Mouse (Mus musculus): ENCODE measurements around the gene Nrbf2. TPM values are rescaled to one million over a fixed set of nuclear protein-coding genes. Genes with fewer than 3 reads are reported as not detected.

Gene Nrbf2
- polyA plus RNA-seq, 1 experiment from 2014 or later = 39.8 TPM

DNA sequence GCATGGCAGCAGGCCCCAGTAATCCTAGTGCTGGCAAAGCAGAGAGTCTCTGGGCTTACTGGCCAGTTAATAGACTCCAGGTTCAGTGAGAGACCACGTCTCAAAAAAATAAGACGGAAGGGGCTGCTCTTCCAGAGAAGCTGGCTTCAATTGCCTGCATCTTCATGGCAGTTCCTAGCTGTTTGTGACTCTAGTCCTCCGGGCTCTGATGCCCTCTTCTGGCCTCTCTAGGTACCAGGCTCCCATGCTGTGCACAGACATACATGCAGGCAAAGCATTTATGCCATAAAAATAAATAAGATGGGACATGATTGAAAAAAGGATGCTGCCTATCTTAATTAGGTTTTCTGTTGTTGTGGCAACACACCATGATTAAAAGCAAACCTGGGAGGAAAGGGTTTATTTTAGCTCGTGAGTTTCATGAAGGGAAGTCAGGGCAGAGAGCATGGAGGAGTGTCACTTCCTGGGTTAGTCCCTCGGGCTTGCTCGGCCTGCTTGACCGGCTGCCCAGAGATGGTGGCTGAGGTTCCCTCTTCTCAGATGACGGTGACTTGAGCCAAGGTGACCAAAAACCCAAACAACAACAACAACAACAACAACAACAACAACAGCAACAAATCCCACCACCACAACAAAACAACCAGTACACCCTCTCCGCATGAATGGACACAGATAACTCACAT lies 26.3 kb upstream of the Nrbf2 start:
- Histone ChIP-seq H3K27me3 (no peaks in the 10 kb centered on the region), H3K36me3 (no peaks in the 10 kb centered on the region), H3K9me3 (replicated peaks) (no peaks in the 10 kb centered on the region), H3K4me1 (no peaks in the 10 kb centered on the region), H3K27ac (replicated peaks) (no peak overlapping the region), H3K9ac (no peak overlapping the region), H3K4me2 (replicated peaks) (no peak overlapping the region), H3K4me3 (replicated peaks) (no peak overlapping the region)
- 18% methylated on average over 9 of the region's 9 CpGs for WGBS
- no peak for ATAC-seq (ENCODE audit: insufficient number of reproducible peaks, low FRiP score, low TSS enrichment, low read depth)

DNA sequence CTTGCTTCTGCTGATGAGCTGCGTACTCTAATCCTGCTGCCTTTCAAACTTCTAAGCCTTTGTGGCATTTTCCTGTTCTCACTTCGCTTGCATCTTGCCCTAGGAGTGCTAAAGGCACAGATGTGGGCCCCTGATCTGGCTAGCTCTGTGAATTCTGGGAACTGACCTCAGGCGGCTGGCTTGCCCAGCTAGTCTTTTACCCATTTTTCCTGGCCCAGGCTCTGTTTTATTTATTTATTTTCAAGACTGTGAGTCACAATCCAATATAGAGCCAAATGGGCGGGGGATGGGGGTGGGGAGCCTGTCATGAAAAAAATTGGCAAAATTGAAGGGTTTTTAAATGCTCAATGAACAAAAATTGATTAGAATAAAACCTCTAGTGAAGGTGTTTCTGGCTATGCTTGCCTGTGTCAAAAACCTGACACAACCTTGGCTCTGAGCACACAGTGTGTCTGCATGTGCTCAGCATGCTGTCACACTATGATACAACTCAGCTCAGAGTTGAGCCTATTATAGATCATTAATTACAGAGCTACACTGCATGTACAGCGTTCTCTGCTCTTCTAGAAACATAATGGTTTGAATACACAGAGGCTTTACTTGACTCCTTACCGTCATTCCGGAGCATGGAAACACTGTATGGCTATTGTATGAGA lies 24.5 kb upstream of the Nrbf2 start:
- no peak overlapping the region for H3K4me3 ChIP-seq (replicated peaks)
- H3K4me2 ChIP-seq (replicated peaks) = no peak overlapping the region
- H3K36me3 ChIP-seq = no peaks in the 10 kb centered on the region
- no peaks in the 10 kb centered on the region for H3K4me1 ChIP-seq
- WGBS = 78% methylated on average over 7 of the region's 7 CpGs
- no peak overlapping the region for H3K27ac ChIP-seq (replicated peaks)
- no peaks in the 10 kb centered on the region for H3K27me3 ChIP-seq
- H3K9me3 ChIP-seq (replicated peaks) = no peaks in the 10 kb centered on the region
- no peak for ATAC-seq (ENCODE audit: insufficient number of reproducible peaks, low FRiP score, low TSS enrichment, low read depth)
- H3K9ac ChIP-seq = no peak overlapping the region

DNA sequence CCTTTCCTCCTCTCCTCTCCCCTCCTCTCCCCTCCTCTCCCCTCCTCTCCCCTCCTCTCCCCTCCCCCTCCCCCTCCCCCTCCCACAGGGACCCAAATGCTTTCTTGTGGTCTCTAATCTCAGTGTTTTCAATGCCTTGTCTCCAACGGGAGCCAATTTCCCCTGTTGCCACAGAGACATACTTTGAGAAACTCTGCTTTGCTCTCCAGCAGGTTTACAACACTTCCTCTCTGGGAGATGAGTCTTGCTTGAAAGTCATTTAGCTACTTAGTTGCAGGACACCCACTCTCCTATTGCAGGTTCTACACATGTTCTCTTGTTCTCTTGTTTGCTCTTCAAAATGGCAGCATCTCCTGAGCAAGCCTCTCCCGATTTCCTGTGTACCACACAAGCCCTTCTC lies 17.2 kb upstream of the Nrbf2 start:
- WGBS = 42% methylated on average over 2 of the region's 2 CpGs
- no peak overlapping the region for H3K9ac ChIP-seq
- H3K27ac ChIP-seq (replicated peaks) = no peak overlapping the region
- H3K4me1 ChIP-seq = no peaks in the 10 kb centered on the region
- H3K9me3 ChIP-seq (replicated peaks) = no peaks in the 10 kb centered on the region
- H3K4me2 ChIP-seq (replicated peaks) = no peak overlapping the region
- ATAC-seq (ENCODE audit: insufficient number of reproducible peaks, low FRiP score, low TSS enrichment, low read depth) = no peak
- H3K36me3 ChIP-seq = no peaks in the 10 kb centered on the region
- no peak overlapping the region for H3K4me3 ChIP-seq (replicated peaks)
- no peaks in the 10 kb centered on the region for H3K27me3 ChIP-seq

- Histone ChIP-seq H3K4me1 (no peaks in the 10 kb centered on the region), H3K27me3 (no peaks in the 10 kb centered on the region), H3K27ac (replicated peaks) (no peak overlapping the region), H3K9me3 (replicated peaks) (no peaks in the 10 kb centered on the region), H3K9ac (no peak overlapping the region), H3K4me2 (replicated peaks) (no peak overlapping the region), H3K36me3 (no peaks in the 10 kb centered on the region), H3K4me3 (replicated peaks) (no peak overlapping the region)
- 83% methylated on average over 6 of the region's 6 CpGs for WGBS
- ATAC-seq (ENCODE audit: insufficient number of reproducible peaks, low FRiP score, low TSS enrichment, low read depth) = no peak
These were observed 15.9 kb upstream of the Nrbf2 start for GRCm38 (mm10) chr10:67301046-67301445.

DNA sequence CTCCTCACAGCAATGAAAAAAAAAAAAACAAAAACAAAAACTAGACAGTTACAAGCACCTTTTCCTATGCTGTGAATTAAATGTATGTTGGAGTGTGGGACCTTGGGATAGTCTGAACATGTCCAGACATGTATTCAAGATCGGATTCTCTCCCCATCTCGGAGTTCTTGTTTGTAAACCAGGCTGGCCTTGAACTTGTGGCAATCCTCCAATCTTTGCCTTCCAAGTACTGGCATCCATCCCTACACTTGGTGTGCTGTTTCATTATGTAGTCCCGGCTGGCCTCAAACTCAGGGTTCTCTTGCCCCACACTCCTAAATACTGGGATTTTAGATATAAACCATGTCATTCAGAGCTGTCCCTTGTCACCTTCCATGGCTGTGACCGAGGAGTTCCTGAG lies 14.2 kb upstream of the Nrbf2 start:
- no peak overlapping the region for H3K4me2 ChIP-seq (replicated peaks)
- 66% methylated on average over 4 of the region's 4 CpGs for WGBS
- no peaks in the 10 kb centered on the region for H3K4me1 ChIP-seq
- ATAC-seq (ENCODE audit: insufficient number of reproducible peaks, low FRiP score, low TSS enrichment, low read depth) = no peak
- no peak overlapping the region for H3K9ac ChIP-seq
- no peak overlapping the region for H3K4me3 ChIP-seq (replicated peaks)
- H3K27me3 ChIP-seq = no peaks in the 10 kb centered on the region
- H3K27ac ChIP-seq (replicated peaks) = no peak overlapping the region
- H3K36me3 ChIP-seq = no peaks in the 10 kb centered on the region
- H3K9me3 ChIP-seq (replicated peaks) = no peaks in the 10 kb centered on the region

DNA sequence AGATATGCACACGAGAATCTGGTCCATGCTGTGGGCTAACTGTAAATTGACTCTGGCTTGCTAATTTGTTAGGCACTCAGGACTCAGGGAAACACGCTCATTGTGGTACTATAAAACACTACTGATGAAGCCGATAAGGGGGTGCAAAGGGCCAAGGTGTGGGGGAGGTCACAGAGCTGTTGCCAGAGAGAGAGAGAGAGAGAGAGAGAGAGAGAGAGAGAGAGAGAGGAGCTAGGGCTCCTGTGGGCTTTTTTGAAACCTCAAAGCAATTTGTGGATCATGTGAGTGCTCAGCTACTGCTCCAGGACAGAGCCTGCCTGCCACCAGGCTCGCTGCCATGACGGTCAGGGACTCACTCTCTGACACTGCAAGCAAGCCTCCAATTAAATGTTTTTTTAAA lies 13.8 kb upstream of the Nrbf2 start:
- Histone ChIP-seq H3K4me2 (replicated peaks) (no peak overlapping the region), H3K36me3 (no peaks in the 10 kb centered on the region), H3K9me3 (replicated peaks) (no peaks in the 10 kb centered on the region), H3K4me3 (replicated peaks) (no peak overlapping the region), H3K9ac (no peak overlapping the region), H3K27me3 (no peaks in the 10 kb centered on the region), H3K27ac (replicated peaks) (no peak overlapping the region), H3K4me1 (no peaks in the 10 kb centered on the region)
- 45% methylated on average over 5 of the region's 5 CpGs for WGBS
- no peak for ATAC-seq (ENCODE audit: insufficient number of reproducible peaks, low FRiP score, low TSS enrichment, low read depth)

GRCm38 (mm10) chr10:67297175-67297855 lies 12.2 kb upstream of the Nrbf2 start:
- Histone ChIP-seq H3K9ac (no peak overlapping the region), H3K4me3 (replicated peaks) (no peak overlapping the region), H3K27me3 (no peaks in the 10 kb centered on the region), H3K27ac (replicated peaks) (no peak overlapping the region), H3K4me1 (no peaks in the 10 kb centered on the region), H3K36me3 (no peaks in the 10 kb centered on the region), H3K4me2 (replicated peaks) (no peak overlapping the region), H3K9me3 (replicated peaks) (no peaks in the 10 kb centered on the region)
- WGBS = 73% methylated on average over 17 of the region's 17 CpGs
- ATAC-seq (ENCODE audit: insufficient number of reproducible peaks, low FRiP score, low TSS enrichment, low read depth) = no peak

DNA sequence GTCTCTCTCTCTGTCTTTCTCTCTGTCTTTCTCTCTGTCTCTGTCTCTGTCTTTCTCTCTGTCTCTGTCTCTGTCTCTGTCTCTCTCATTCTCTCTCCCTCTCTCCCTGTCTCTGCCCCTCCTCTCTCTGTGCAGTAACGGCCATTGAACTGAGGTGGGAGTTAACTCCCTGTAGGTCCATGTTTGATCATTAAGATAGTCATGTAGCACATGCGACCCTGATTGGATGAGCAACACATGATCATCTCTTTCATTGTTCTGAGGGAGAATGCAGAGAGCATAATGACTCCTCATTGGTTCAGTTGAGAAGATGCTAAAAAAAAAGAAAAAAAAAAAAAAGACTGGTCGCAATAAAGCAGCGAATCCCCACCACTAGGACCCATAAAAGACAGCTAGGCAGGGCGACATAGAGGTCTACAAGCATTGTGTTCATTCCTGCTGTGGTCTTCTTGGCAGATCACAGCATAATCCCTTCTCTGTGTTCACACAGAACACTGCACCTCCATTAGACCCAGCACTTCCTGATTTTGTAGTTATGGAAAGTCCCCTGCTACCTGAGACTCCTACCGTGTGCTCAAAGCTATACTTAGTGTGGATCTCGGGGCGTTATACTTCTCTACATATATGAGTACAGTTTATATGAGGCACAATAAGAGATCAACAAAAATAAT lies 11.5 kb upstream of the Nrbf2 start:
- 80% methylated on average over 8 of the region's 8 CpGs for WGBS

GRCm38 (mm10) chr10:67295938-67296466 lies 10.9 kb upstream of the Nrbf2 start:
- no peaks in the 10 kb centered on the region for H3K27me3 ChIP-seq
- H3K36me3 ChIP-seq = no peaks in the 10 kb centered on the region
- H3K4me1 ChIP-seq = no peaks in the 10 kb centered on the region
- no peak overlapping the region for H3K4me2 ChIP-seq (replicated peaks)
- no peak overlapping the region for H3K9ac ChIP-seq
- H3K4me3 ChIP-seq (replicated peaks) = no peak overlapping the region
- H3K9me3 ChIP-seq (replicated peaks) = no peaks in the 10 kb centered on the region
- no peak overlapping the region for H3K27ac ChIP-seq (replicated peaks)
- no peak for ATAC-seq (ENCODE audit: insufficient number of reproducible peaks, low FRiP score, low TSS enrichment, low read depth)
- WGBS = 77% methylated on average over 7 of the region's 7 CpGs

More for the DNA sequence above, 11.5 kb upstream of the Nrbf2 start:
- Histone ChIP-seq H3K36me3 (no peaks in the 10 kb centered on the region), H3K27ac (replicated peaks) (no peak overlapping the region), H3K4me1 (no peaks in the 10 kb centered on the region), H3K4me3 (replicated peaks) (no peak overlapping the region), H3K9ac (no peak overlapping the region), H3K4me2 (replicated peaks) (no peak overlapping the region), H3K9me3 (replicated peaks) (no peaks in the 10 kb centered on the region), H3K27me3 (no peaks in the 10 kb centered on the region)
- no peak for ATAC-seq (ENCODE audit: insufficient number of reproducible peaks, low FRiP score, low TSS enrichment, low read depth)

DNA sequence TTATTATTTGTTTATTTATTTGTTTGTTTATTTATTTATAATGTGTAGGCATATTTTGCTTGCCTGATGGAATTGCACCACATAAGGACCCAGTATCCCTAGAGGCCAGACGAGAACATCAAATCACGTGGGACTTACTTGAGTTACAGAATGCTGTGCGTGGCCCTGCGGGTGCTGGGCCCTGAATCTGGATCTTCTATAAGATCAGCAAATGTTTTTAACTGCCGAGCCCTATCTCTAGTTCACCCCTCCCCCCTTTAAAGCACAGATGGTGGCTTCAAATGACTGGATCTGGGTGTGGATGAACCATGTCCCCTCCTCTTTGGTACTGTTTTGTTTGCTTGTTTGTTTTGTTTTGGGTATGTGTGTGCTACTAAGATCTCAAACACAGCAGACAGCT lies 10.2 kb upstream of the Nrbf2 start:
- no peak overlapping the region for H3K4me2 ChIP-seq (replicated peaks)
- H3K4me3 ChIP-seq (replicated peaks) = no peak overlapping the region
- WGBS = 68% methylated on average over 5 of the region's 5 CpGs
- H3K27me3 ChIP-seq = no peaks in the 10 kb centered on the region
- no peak overlapping the region for H3K27ac ChIP-seq (replicated peaks)
- no peaks in the 10 kb centered on the region for H3K36me3 ChIP-seq
- no peaks in the 10 kb centered on the region for H3K4me1 ChIP-seq
- no peak for ATAC-seq (ENCODE audit: insufficient number of reproducible peaks, low FRiP score, low TSS enrichment, low read depth)
- no peaks in the 10 kb centered on the region for H3K9me3 ChIP-seq (replicated peaks)
- no peak overlapping the region for H3K9ac ChIP-seq

GRCm38 (mm10) chr10:67291087-67291486 lies 6.0 kb upstream of the Nrbf2 start:
- H3K9me3 ChIP-seq (replicated peaks) = no peaks in the 10 kb centered on the region
- no peak overlapping the region for H3K4me2 ChIP-seq (replicated peaks)
- no peaks in the 10 kb centered on the region for H3K27me3 ChIP-seq
- ATAC-seq (ENCODE audit: insufficient number of reproducible peaks, low FRiP score, low TSS enrichment, low read depth) = no peak
- H3K9ac ChIP-seq = no peak overlapping the region
- H3K27ac ChIP-seq (replicated peaks) = no peak overlapping the region
- 55% methylated on average over 8 of the region's 8 CpGs for WGBS
- H3K4me3 ChIP-seq (replicated peaks) = no peak overlapping the region
- no peaks in the 10 kb centered on the region for H3K36me3 ChIP-seq
- 0 out of 2 replicates have a peak, but pooled peaks cover 3% of the 10 kb centered on the region for H3K4me1 ChIP-seq
